Mouse (Mus musculus) urinary bladder, postnatal 14 days (tissue): ENCODE results near the gene Alox5.

Experiments
- DNase-seq: peaks from one replicate; pipeline ENCODE4 v3.0.0; 2021; ENCODE audit warnings: low spot score

Alox5 gene

DNA sequence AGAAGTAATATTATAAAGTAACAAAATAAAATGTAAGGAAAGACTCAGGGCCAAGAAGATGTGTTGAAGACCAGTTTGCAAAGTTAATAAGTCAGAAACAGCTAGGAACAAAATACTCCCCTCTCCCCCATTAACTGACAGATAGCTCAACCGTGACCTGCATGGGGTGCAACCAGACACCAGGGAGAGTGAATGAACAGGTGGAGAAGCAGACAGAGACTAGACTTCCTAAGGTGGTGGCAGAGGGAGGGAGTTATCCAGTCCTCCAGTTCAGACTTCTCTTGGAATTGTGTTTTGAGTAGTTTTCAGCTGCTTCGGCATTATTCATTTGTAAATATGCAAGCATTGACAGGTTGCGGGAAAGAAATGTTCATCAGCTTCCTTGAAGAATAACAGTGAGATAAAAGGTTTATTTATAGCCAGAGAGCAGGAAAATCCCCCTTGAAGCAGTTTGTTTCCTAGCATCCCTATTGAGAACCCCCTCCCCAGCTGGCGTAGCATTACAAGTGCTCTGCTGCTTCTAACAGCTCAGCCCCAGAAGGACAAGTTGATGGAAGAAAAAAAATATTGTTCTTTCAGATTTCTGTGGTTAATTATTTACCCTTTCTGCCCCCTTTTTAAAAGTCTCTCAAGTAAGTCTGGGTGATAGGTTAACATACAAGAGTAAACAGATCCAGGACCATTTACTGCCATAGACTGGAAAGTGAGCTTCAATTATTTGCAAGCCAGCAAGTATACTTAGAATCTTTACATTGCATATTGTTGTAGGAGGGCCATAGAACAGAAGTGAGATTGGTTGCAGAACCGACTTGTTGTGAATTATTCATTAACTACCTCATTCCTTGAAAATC lies 75.6 kb downstream of the Alox5 start:
- no peak for DNase-seq

DNA sequence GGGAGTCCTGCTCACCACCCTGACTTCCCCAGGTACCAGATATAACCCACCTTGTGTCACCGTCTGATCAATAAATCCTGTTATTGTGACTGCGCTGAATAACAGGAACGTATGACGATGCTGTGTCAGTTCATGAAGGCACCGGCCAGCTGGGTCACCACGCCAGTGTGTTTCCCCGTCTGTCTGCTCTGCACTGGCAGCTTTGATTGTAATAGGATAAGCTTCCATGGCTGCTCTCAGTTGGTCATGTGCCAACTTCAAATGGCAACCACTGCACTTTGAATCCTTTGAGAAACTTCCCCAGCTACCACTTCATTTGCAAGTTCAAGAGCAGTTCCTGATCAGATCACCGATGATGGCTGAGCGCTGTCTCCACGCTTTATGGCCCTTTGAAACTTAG lies 77.4 kb downstream of the Alox5 start:
- DNase-seq, result no peak

DNA sequence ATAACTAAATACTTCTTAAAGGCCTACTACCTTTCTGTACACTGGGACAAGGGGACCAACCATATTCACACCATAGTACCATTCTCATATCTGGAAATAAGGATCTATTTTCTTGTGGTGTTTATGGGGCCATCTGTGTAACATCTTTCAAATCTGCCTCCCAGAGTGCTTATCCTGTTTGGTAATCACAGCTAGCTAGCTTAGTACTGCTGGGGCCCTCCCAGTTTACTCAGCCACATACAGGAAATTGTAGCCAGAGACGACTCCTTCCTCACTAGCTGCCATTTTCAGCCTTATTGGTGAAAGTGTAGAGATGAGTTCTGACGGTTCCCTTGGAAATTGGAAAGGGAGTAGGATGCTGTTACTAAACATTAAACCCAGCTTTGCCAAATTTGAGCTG lies 79.4 kb downstream of the Alox5 start:
- DNase-seq, result no peak

DNA sequence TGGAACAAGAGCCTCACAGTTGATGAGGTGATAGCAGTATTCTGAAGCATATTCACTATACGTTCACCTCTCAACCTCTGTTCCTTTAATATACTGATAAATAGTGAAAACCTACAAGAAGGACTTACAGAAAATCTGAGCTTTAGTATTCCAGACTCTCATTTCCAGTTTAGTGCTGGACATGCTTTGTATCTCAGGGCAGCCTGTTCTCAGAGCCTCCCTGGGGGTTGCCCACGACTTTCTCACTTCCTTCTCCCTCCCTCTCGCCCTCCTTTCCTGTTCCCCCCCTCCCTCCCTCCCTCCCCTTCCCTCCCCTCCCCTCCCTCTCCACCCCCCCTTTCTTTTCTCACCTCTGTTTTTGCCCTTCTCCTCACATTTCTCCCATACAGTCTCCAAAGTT lies 80.8 kb downstream of the Alox5 start:
- no peak for DNase-seq

DNA sequence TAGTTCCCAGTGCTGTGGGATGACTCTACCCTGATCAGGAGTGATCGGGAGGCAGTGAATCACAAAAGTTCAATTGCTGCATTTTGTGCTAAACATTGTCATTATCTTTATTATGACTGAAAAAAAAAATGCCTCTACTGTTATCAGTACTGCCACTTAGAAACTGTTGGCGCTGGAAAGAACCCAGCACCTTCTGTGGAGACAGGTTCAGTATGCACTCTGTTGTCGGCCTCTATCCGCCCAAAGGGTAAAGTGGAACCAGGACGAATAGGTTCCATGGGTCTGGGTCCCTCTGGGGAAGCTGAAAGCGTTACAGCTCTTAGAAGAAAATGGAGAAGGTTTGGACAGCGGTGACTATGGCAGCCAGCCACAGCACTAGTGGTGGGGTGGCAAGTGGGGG lies 82.1 kb downstream of the Alox5 start:
- DNase-seq, result no peak

DNA sequence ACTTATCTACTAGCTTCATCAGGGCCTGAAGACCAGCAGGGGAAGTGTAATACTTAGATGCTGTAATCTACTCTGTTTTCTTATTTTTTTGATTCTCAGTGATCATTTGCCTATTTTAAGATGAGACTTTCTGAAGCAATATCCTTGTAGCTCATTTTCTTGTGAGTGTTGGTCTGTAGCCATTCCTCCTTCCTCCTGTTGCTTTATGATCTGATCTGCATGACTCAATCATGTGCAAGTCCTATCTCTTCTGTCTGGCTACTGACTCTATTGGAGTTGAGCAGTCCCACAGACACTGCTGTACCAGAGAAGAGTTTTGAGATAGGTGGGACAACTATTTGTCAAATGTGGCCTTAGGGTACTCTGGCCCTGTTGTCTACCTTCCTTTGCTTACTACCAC lies 86.4 kb downstream of the Alox5 start:
- no peak for DNase-seq

DNA sequence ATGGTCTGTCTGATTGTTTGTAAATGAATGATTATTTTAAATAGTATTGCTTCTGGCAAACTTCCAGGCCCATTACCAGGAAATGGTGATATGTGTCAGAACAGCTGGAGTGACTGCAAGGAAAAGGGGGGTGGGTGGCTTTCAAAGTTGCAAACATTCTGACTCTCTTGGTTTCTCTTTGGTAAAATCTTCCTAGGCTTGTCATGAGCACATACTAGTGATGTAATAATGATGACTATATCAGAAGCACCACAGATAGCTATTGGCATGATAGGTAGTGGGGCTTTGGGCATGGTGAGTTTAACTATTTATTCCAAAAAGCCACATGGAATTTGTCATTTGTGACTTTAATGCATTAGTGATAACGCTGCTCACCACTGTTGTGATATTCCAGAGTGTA lies 86.8 kb downstream of the Alox5 start:
- no peak for DNase-seq

DNA sequence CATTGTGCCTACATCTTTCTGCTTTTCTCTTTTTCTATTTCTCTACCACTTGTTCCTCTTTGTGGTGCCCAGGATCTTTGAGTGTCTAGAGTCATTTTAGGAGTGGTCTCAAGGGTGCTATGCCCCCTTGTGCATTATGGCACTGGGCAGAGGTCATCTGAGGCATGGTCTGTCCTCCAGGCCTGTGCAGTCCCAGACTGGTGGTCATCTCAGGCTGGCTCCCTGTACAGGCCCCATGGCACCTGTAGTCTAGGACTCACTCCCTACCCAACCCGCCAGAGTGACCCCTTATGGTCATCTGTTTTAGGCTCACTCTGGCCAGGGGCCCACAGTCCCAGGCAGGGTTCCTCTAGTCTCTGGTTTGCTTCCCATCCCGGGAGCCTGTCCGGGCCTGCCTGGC lies 89.5 kb downstream of the Alox5 start:
- DNase-seq, result no peak

DNA sequence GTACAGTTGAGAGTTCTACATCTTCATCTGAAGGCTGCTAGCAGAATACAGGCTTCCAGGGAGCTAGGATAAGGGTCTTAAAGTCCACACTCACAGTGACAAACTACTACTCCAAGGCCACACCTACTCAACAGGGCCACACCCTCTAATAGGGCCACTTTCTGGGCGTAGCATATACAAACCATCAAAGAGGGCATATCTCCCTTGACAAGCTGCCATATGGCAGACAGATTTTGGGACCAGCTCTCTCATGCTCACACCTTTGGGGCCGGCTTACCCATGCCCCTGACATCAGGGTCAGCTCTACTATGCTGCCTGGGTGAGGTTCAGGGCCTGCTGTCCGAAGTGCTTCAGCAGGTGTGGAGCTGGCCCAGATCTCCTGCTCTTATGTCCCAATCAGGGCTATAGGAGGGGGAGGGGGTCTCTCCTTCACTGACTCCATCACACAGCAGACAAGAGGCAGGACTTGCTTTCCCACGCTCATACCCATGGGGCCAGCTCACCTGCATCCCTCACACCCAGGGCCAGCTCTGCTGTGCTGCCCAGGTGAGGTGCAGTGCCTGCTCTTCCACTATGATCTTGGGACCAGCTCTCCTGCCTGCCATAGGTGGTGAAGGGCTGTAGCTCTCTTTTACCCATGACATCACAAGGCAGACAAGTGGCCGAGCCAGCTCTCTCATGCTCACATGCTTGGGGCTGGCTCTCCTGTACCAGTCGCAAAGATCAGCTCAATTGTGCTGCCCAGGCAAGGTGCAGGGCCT lies 90.6 kb downstream of the Alox5 start:
- no peak for DNase-seq

DNA sequence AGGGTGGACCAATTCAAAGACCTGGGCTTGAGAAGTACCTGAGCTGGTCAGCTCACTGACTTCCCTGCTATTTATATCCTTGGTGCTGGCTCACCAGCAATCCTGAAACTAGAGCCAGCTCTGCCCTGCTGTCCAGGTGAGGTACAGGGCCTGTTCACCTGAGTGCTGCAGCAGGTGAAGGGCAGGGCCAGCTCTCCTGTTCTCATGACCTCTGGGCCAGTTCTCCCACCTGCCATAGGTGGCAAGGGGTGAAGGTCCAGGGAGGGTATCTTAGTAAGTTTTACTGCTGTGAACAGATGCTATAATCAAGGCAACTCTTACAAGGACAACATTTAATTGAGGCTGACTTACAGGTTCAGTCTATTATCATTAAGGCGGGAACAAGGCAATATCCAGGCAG lies 91.2 kb downstream of the Alox5 start:
- DNase-seq, result no peak

DNA sequence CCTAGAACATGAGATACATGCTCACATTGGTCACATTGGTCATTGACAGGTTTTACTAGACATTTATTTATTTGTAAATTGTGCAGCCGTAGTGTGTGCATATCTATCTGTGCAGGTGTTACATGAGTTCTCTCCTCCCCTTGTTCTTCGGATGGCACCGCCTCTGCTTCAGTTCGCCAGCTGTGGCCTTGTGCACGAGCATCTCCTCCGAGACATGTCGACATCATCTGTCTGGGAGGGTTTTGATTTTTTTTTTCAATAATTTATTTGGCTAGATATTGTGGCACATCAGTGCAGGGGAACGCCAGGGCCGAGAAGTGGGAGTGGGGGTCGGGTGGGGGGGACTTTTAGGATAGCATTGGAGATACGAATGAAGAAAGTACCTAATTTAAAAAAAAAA lies 93.0 kb downstream of the Alox5 start:
- no peak for DNase-seq

DNA sequence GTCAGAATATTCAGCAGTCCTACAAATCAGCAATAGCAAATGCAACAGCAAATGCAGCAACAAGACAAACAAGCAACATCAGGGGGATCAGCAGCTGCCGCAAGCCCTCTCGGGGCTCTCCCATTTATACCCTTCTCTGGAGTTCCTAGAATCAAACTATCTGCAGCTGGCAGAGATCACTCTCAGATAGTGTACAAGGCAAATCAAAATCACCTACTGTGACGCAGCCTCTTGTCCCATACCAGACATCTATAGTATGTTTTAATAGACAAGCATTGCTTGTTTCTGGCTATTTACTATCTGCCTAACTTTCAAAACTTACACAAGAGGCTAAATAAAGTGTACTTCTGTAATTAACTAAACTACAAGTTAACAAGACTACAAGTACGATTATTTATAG lies 99.0 kb downstream of the Alox5 start:
- no peak for DNase-seq

DNA sequence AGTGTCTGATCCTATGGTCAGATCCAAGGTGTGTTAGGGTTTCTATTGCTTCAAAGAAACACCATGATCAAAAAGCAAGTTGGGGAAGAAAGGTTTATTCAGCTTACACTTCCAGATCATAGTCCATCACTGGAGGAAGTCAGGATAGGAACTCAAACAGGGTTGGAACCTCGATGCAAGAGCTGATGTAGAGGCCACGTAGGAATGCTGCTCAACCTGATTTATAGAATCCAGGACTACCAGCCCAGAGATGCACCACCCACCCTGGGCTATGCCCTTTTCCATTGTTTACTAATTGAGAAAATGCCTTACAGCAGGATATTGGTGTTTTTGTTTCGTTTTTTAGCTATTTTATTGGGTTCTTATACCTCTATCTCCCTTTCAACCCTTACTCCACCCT lies 99.5 kb downstream of the Alox5 start:
- no peak for DNase-seq
